Mouse (Mus musculus) embryonic facial prominence, embryonic 15.5 days (tissue): ENCODE data around the gene Pigl. TPM values are rescaled to one million over a fixed set of nuclear protein-coding genes. Genes with fewer than 3 reads are reported as not detected.

Experiments
- ATAC-seq: fragments of 200-750 bp; cut with Nextera tagmentation; 2 replicates; pipeline ENCODE4 v1.8.0; 2017; ENCODE audit warnings: low read depth, moderate TSS enrichment; ENCODE audit not compliant: insufficient number of reproducible peaks, low FRiP score, low TSS enrichment
- H3K27ac ChIP-seq: fragments of 300-500 bp; sonication (generic); replicated peaks from 2 replicates; pipeline ENCODE4 v1.5.1; 2015; ENCODE audit warnings: mild to moderate bottlenecking, inconsistent platforms
- H3K27me3 ChIP-seq: fragments of 300-500 bp; sonication (generic); 2 replicates; pipeline ENCODE4 v1.6.1; 2015; ENCODE audit warnings: inconsistent platforms
- H3K36me3 ChIP-seq: fragments of 300-500 bp; sonication (generic); 2 replicates; pipeline ENCODE4 v1.6.1; 2015; ENCODE audit warnings: mild to moderate bottlenecking, inconsistent platforms
- H3K4me1 ChIP-seq: fragments of 300-500 bp; sonication (generic); 2 replicates; pipeline ENCODE4 v1.6.1; 2015; ENCODE audit warnings: inconsistent platforms
- H3K4me2 ChIP-seq: fragments of 300-500 bp; sonication (generic); replicated peaks from 2 replicates; pipeline ENCODE4 v1.6.1; 2015; ENCODE audit warnings: mild to moderate bottlenecking, inconsistent platforms
- H3K4me3 ChIP-seq: fragments of 300-500 bp; sonication (generic); replicated peaks from 2 replicates; pipeline ENCODE4 v1.5.1; 2015; ENCODE audit warnings: mild to moderate bottlenecking, inconsistent platforms
- H3K9ac ChIP-seq: fragments of 300-500 bp; sonication (generic); 2 replicates; pipeline ENCODE4 v1.6.1; 2015; ENCODE audit warnings: inconsistent platforms
- H3K9me3 ChIP-seq: fragments of 300-500 bp; sonication (generic); replicated peaks from 2 replicates; pipeline ENCODE4 v1.6.1; 2016; ENCODE audit warnings: inconsistent platforms
- WGBS: fragments of 180-500 bp; shearing (Covaris S2); methylation state at CpG from one replicate; pipeline ENCODE4 v1.1.7; 2015; 5-methylcytosine and 5-hydroxymethylcytosine counted together
- polyA plus RNA-seq: library from polyadenylated mRNA; unstranded; fragments of >200 nt; fragmentation: Nextera tagmentation; extraction: Ambion mirVana; gene quantifications from 2 replicates; pipeline ENCODE4 v1.2.1, GENCODE M21; 2015

Pigl gene
- polyA plus RNA-seq, 1 experiment from 2014 or later, result 9.2 TPM

GRCm38 (mm10) chr11:62550227-62550685 lies 92.0 kb downstream of the Pigl start:
- ATAC-seq, result peak; percentile 30
- under 1% methylated on average over 11 of the region's 11 CpGs for WGBS

GRCm38 (mm10) chr11:62550727-62551225 lies 92.5 kb downstream of the Pigl start, which contains the start of gene Ubb:
Gene Ubb (plus strand): TSS chr11:62551171.
- H3K4me1 ChIP-seq, result peaks cover 38% of the 10 kb centered on the region
- peak within 1 kb of the TSS; percentile 69 for H3K4me2 ChIP-seq
- H3K4me3 ChIP-seq, result peak within 1 kb of the TSS; percentile 65
- peak within 1 kb of the TSS; percentile 94 for H3K9ac ChIP-seq
- no peaks in the 10 kb centered on the region for H3K27me3 ChIP-seq
- peak; percentile 96 for ATAC-seq
- H3K9me3 ChIP-seq, result no peaks in the 10 kb centered on the region
- WGBS, result under 1% methylated on average over 40 of the region's 40 CpGs
- peak within 1 kb of the TSS; percentile 99 for H3K27ac ChIP-seq
- H3K36me3 ChIP-seq, result peaks cover 15% of the 10 kb centered on the region; the same call in 1 of the 2 replicates

More at GRCm38 (mm10) chr11:62550227-62550685, 92.0 kb downstream of the Pigl start:
- Histone ChIP-seq H3K36me3 (peaks cover 15% of the 10 kb centered on the region; the same call in 1 of the 2 replicates), H3K27ac (peak overlapping the region; percentile 99), H3K4me3 (peak overlapping the region; percentile 65), H3K9me3 (no peaks in the 10 kb centered on the region), H3K27me3 (no peaks in the 10 kb centered on the region), H3K4me2 (peak overlapping the region; percentile 69), H3K4me1 (peaks cover 34% of the 10 kb centered on the region), H3K9ac (peak overlapping the region; percentile 94)

- peak overlapping the region; percentile 87 for H3K27ac ChIP-seq
- under 1% methylated on average over 58 of the region's 58 CpGs for WGBS
- H3K9me3 ChIP-seq, result no peaks in the 10 kb centered on the region
- peaks cover 38% of the 10 kb centered on the region for H3K4me1 ChIP-seq
- peak; percentile 86 for ATAC-seq
- peak overlapping the region; percentile 65 for H3K4me3 ChIP-seq
- peak overlapping the region; percentile 42 for H3K4me2 ChIP-seq
- H3K36me3 ChIP-seq, result peaks cover 15% of the 10 kb centered on the region; the same call in 1 of the 2 replicates
- peak overlapping the region; percentile 68 for H3K9ac ChIP-seq
- no peaks in the 10 kb centered on the region for H3K27me3 ChIP-seq
Measured at GRCm38 (mm10) chr11:62551226-62552119, 93.2 kb downstream of the Pigl start.

GRCm38 (mm10) chr11:62553186-62553585 lies 94.9 kb downstream of the Pigl start:
- Histone ChIP-seq H3K27me3 (no peaks in the 10 kb centered on the region), H3K9me3 (no peaks in the 10 kb centered on the region), H3K4me1 (peaks cover 39% of the 10 kb centered on the region), H3K4me2 (peak overlapping the region; percentile 65), H3K4me3 (peak overlapping the region; percentile 38), H3K27ac (no peak overlapping the region), H3K9ac (peak overlapping the region; percentile 21; the same call in 1 of the 2 replicates), H3K36me3 (peaks cover 15% of the 10 kb centered on the region; the same call in 1 of the 2 replicates)
- no peak for ATAC-seq
- WGBS, result 14% methylated on average over 1 of the region's 1 CpGs

GRCm38 (mm10) chr11:62553633-62554032 lies 95.4 kb downstream of the Pigl start:
- peak overlapping the region; percentile 65 for H3K4me2 ChIP-seq
- WGBS, result 80% methylated on average over 5 of the region's 5 CpGs
- H3K4me1 ChIP-seq, result peaks cover 43% of the 10 kb centered on the region
- H3K9ac ChIP-seq, result peak overlapping the region; percentile 21; the same call in 1 of the 2 replicates
- no peak overlapping the region for H3K27ac ChIP-seq
- peak overlapping the region; percentile 38 for H3K4me3 ChIP-seq
- H3K36me3 ChIP-seq, result peaks cover 15% of the 10 kb centered on the region; the same call in 1 of the 2 replicates
- ATAC-seq, result no peak
- no peaks in the 10 kb centered on the region for H3K9me3 ChIP-seq
- no peaks in the 10 kb centered on the region for H3K27me3 ChIP-seq

GRCm38 (mm10) chr11:62554163-62554855 lies 96.0 kb downstream of the Pigl start:
- Histone ChIP-seq H3K9me3 (no peaks in the 10 kb centered on the region), H3K4me2 (peak overlapping the region; percentile 65), H3K4me1 (peaks cover 37% of the 10 kb centered on the region), H3K9ac (no peak overlapping the region), H3K27me3 (no peaks in the 10 kb centered on the region), H3K27ac (no peak overlapping the region), H3K36me3 (peaks cover 15% of the 10 kb centered on the region; the same call in 1 of the 2 replicates), H3K4me3 (peak overlapping the region; percentile 38)
- 59% methylated on average over 5 of the region's 5 CpGs for WGBS
- ATAC-seq, result no peak

- no peak for ATAC-seq
- no peaks in the 10 kb centered on the region for H3K27me3 ChIP-seq
- peak overlapping the region; percentile 65 for H3K4me2 ChIP-seq
- H3K4me3 ChIP-seq, result peak overlapping the region; percentile 38; the same call in 1 of the 2 replicates
- no peaks in the 10 kb centered on the region for H3K9me3 ChIP-seq
- H3K9ac ChIP-seq, result no peak overlapping the region
- H3K4me1 ChIP-seq, result peaks cover 30% of the 10 kb centered on the region
- H3K27ac ChIP-seq, result no peak overlapping the region
- H3K36me3 ChIP-seq, result peaks cover 15% of the 10 kb centered on the region; the same call in 1 of the 2 replicates
Measured at GRCm38 (mm10) chr11:62554934-62555517, 96.8 kb downstream of the Pigl start.

- Histone ChIP-seq H3K4me1 (peaks cover 30% of the 10 kb centered on the region), H3K4me3 (no peak overlapping the region), H3K27ac (no peak overlapping the region), H3K9me3 (no peaks in the 10 kb centered on the region), H3K4me2 (no peak overlapping the region), H3K36me3 (peaks cover 15% of the 10 kb centered on the region; the same call in 1 of the 2 replicates), H3K27me3 (no peaks in the 10 kb centered on the region), H3K9ac (no peak overlapping the region)
- ATAC-seq, result no peak
Measured at GRCm38 (mm10) chr11:62555896-62556412, 97.7 kb downstream of the Pigl start.

- H3K27ac ChIP-seq, result no peak overlapping the region
- no peak overlapping the region for H3K4me3 ChIP-seq
- H3K4me2 ChIP-seq, result no peak overlapping the region
- ATAC-seq, result no peak
- H3K9me3 ChIP-seq, result no peaks in the 10 kb centered on the region
- no peak overlapping the region for H3K9ac ChIP-seq
- peaks cover 30% of the 10 kb centered on the region for H3K4me1 ChIP-seq
- WGBS, result 65% methylated on average over 5 of the region's 5 CpGs
- no peaks in the 10 kb centered on the region for H3K27me3 ChIP-seq
- H3K36me3 ChIP-seq, result peaks cover 15% of the 10 kb centered on the region; the same call in 1 of the 2 replicates
Measured at GRCm38 (mm10) chr11:62557205-62557604, 98.9 kb downstream of the Pigl start.

- Histone ChIP-seq H3K27me3 (no peaks in the 10 kb centered on the region), H3K4me1 (peaks cover 30% of the 10 kb centered on the region), H3K27ac (0 out of 2 replicates have a peak overlapping the region, but pooled peaks have one; percentile 4), H3K36me3 (peaks cover 15% of the 10 kb centered on the region; the same call in 1 of the 2 replicates), H3K4me2 (no peak overlapping the region), H3K9me3 (no peaks in the 10 kb centered on the region), H3K4me3 (no peak overlapping the region), H3K9ac (no peak overlapping the region)
- WGBS, result 32% methylated on average over 2 of the region's 2 CpGs
- ATAC-seq, result no peak
Measured at GRCm38 (mm10) chr11:62558152-62558551, 99.9 kb downstream of the Pigl start.
